Mouse (Mus musculus): ENCODE results near the gene Ankrd23. TPM values are rescaled to one million over a fixed set of nuclear protein-coding genes. Genes with fewer than 3 reads are reported as not detected.
"Not testable (repeated sequence)": the region's sequence is repeated elsewhere in the genome, so short reads cannot be mapped to it uniquely, and the experiment has no call there.

The Ankrd23 gene
- 1,000 to 10,000 TPM; 2,677 to 2,859 TPM for total RNA-seq (2021)
- long read RNA-seq, experiment 1, transcript Ankrd23-201 (9 exons, 1,964 nt), result major isoform, 1,161 of 1,962 reads
- long read RNA-seq, experiment 1, transcript Ankrd23-204 (8 exons, 1,073 nt), result minor isoform, 5 of 1,962 reads
- long read RNA-seq, experiment 1, partial matches to known transcripts, result 192 of 1,962 reads
- long read RNA-seq, experiment 1, other reads (novel, unspliced or antisense), result 603 of 1,962 reads
- long read RNA-seq, experiment 2, transcript Ankrd23-201 (9 exons, 1,964 nt), result major isoform, 1,589 of 2,413 reads
- long read RNA-seq, experiment 2, transcript Ankrd23-204 (8 exons, 1,073 nt), result minor isoform, 7 of 2,413 reads
- long read RNA-seq, experiment 2, partial matches to known transcripts, result 229 of 2,413 reads
- long read RNA-seq, experiment 2, other reads (novel, unspliced or antisense), result 588 of 2,413 reads

- intact Hi-C loops (cut with DNase I); DNase-seq: not testable (repeated sequence)
These were observed at the start of gene Ankrd23 for GRCm38 (mm10) chr1:36536783-36537182. TSS of gene Ankrd23 (minus strand) at chr1:36536883.

GRCm38 (mm10) chr1:36586288-36586687, 49.6 kb upstream of the Ankrd23 start:
- DNase-seq, result no peak
- intact Hi-C loops (cut with DNase I), result no loop called here

GRCm38 (mm10) chr1:36583408-36584116, 46.9 kb upstream of the Ankrd23 start:
- intact Hi-C loops (cut with DNase I), result no loop called here
- DNase-seq, result no peak

GRCm38 (mm10) chr1:36582211-36582610, 45.5 kb upstream of the Ankrd23 start:
- intact Hi-C loops (cut with DNase I), result no loop called here

GRCm38 (mm10) chr1:36581260-36581659, 44.6 kb upstream of the Ankrd23 start:
- no peak for DNase-seq
- intact Hi-C loops (cut with DNase I), result no loop called here

More at GRCm38 (mm10) chr1:36582211-36582610, 45.5 kb upstream of the Ankrd23 start:
- DNase-seq, result no peak

GRCm38 (mm10) chr1:36580384-36581207, 43.9 kb upstream of the Ankrd23 start:
- intact Hi-C loops (cut with DNase I), result no loop called here
- peak; percentile 50 to 60 for DNase-seq

GRCm38 (mm10) chr1:36579974-36580383, 43.3 kb upstream of the Ankrd23 start:
- no peak for DNase-seq
- intact Hi-C loops (cut with DNase I), result no loop called here

- no peak for DNase-seq
- intact Hi-C loops (cut with DNase I), result no loop called here
These were observed 40.5 kb upstream of the Ankrd23 start for GRCm38 (mm10) chr1:36576991-36577675.

GRCm38 (mm10) chr1:36575347-36575746, 38.7 kb upstream of the Ankrd23 start:
- DNase-seq, result no peak
- intact Hi-C loops (cut with DNase I), result no loop called here

GRCm38 (mm10) chr1:36574196-36574955, 37.7 kb upstream of the Ankrd23 start:
- no peak for DNase-seq
- intact Hi-C loops (cut with DNase I), result no loop called here

GRCm38 (mm10) chr1:36573524-36573923, 36.8 kb upstream of the Ankrd23 start:
- intact Hi-C loops (cut with DNase I), result no loop called here
- no peak for DNase-seq

GRCm38 (mm10) chr1:36572709-36573108, 36.0 kb upstream of the Ankrd23 start:
- intact Hi-C loops (cut with DNase I), result no loop called here
- DNase-seq, result no peak

- DNase-seq, result no peak
- intact Hi-C loops (cut with DNase I), result no loop called here
These were observed 35.5 kb upstream of the Ankrd23 start for GRCm38 (mm10) chr1:36572140-36572700.

GRCm38 (mm10) chr1:36571627-36572026, 34.9 kb upstream of the Ankrd23 start:
- DNase-seq, result peak in 1 of 2 experiments; percentile 50
- intact Hi-C loops (cut with DNase I), result no loop called here

GRCm38 (mm10) chr1:36570320-36570719, 33.6 kb upstream of the Ankrd23 start:
- DNase-seq, result no peak
- intact Hi-C loops (cut with DNase I), result no loop called here

GRCm38 (mm10) chr1:36569694-36570276, 33.1 kb upstream of the Ankrd23 start:
- DNase-seq, result no peak
- intact Hi-C loops (cut with DNase I), result no loop called here

- DNase-seq, result no peak
- intact Hi-C loops (cut with DNase I), result no loop called here
These were observed 32.1 kb upstream of the Ankrd23 start for GRCm38 (mm10) chr1:36568776-36569175.

- intact Hi-C loops (cut with DNase I), result no loop called here
- no peak for DNase-seq
These were observed 31.3 kb upstream of the Ankrd23 start for GRCm38 (mm10) chr1:36567818-36568603.

Data from gastrocnemius, postnatal 36 days (tissue).